Mouse (Mus musculus) intestine, embryonic 16.5 days (tissue): Measurements from ENCODE around the gene Mylk4. TPM values are rescaled to one million over a fixed set of nuclear protein-coding genes. Genes with fewer than 3 reads are reported as not detected.

Source experiments
- ATAC-seq: fragments of 200-750 bp; cut with Nextera tagmentation; 2 replicates; pipeline ENCODE4 v1.8.0; 2017; ENCODE audit warnings: moderate TSS enrichment, moderate library complexity
- H3K27ac ChIP-seq: fragments of 300-500 bp; sonication (generic); 2 replicates; pipeline ENCODE4 v1.5.1; 2014; ENCODE audit warnings: mild to moderate bottlenecking, low read length
- H3K27me3 ChIP-seq: fragments of 300-500 bp; sonication (generic); replicated peaks from 2 replicates; pipeline ENCODE4 v1.6.1; 2014; ENCODE audit warnings: low read length, control low read depth, mixed read lengths; ENCODE audit not compliant: control insufficient read depth, insufficient read depth
- H3K36me3 ChIP-seq: fragments of 300-500 bp; sonication (generic); 2 replicates; pipeline ENCODE4 v1.6.1; 2014; ENCODE audit warnings: low read length, control low read depth; ENCODE audit not compliant: control insufficient read depth, insufficient read depth
- H3K4me1 ChIP-seq: fragments of 300-500 bp; sonication (generic); 2 replicates; pipeline ENCODE4 v1.6.1; 2014; ENCODE audit warnings: low read length, control low read depth, mixed read lengths; ENCODE audit not compliant: control insufficient read depth, insufficient read depth
- H3K4me2 ChIP-seq: fragments of 300-500 bp; sonication (generic); 2 replicates; pipeline ENCODE4 v1.6.1; 2014; ENCODE audit warnings: low read depth, low read length, control low read depth
- H3K4me3 ChIP-seq: fragments of 300-500 bp; sonication (generic); 2 replicates; pipeline ENCODE4 v1.5.1; 2014; ENCODE audit warnings: mild to moderate bottlenecking, low read length
- H3K9ac ChIP-seq: fragments of 300-500 bp; sonication (generic); 2 replicates; pipeline ENCODE4 v1.6.1; 2014; ENCODE audit warnings: low read depth, low read length
- H3K9me3 ChIP-seq: fragments of 300-500 bp; sonication (generic); 2 replicates; pipeline ENCODE4 v1.6.1; 2016; ENCODE audit warnings: low read length, control low read depth; ENCODE audit not compliant: control insufficient read depth
- WGBS: fragments of 180-500 bp; shearing (Covaris S2); extraction: QIAGEN DNeasy Blood & Tissue Kit; methylation state at CpG from one replicate; pipeline ENCODE4 v1.1.7; 2014; 5-methylcytosine and 5-hydroxymethylcytosine counted together
- polyA plus RNA-seq: library from polyadenylated mRNA; unstranded; fragments of >200 nt; fragmentation: Nextera tagmentation; extraction: Ambion mirVana; gene quantifications from 2 replicates; pipeline ENCODE4 v1.2.1, GENCODE M21; 2015

The Mylk4 gene
- polyA plus RNA-seq, 1 experiment from 2014 or later, result not detected

DNA sequence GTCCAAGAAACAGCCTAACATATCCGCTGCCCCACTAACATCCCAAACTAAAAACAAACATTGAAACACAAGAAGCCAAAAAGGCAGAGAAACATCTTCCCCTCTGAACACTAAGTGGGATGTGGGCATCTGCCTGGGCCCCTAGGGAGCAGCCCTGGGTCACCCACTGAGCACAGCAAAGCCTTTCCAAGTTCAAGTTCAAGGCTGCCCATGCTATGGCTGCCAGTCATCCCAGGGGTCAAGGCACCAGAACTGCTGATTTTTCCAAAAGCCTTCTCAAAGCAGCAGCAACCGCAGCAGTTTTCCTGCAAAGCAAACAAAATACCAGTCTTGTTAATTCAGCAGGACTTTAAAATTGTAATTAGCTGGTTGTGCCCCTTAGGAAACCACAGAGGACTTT is 78.8 kb downstream of the Mylk4 start:
- H3K4me2 ChIP-seq, result no peak overlapping the region
- H3K27ac ChIP-seq, result no peak overlapping the region
- no peak overlapping the region for H3K9ac ChIP-seq
- H3K36me3 ChIP-seq, result no peaks in the 10 kb centered on the region
- 64% methylated on average over 2 of the region's 2 CpGs for WGBS
- H3K4me1 ChIP-seq, result peaks cover 5% of the 10 kb centered on the region; the same call in 1 of the 2 replicates
- H3K27me3 ChIP-seq, result no peaks in the 10 kb centered on the region
- no peaks in the 10 kb centered on the region for H3K9me3 ChIP-seq
- no peak overlapping the region for H3K4me3 ChIP-seq
- no peak for ATAC-seq

DNA sequence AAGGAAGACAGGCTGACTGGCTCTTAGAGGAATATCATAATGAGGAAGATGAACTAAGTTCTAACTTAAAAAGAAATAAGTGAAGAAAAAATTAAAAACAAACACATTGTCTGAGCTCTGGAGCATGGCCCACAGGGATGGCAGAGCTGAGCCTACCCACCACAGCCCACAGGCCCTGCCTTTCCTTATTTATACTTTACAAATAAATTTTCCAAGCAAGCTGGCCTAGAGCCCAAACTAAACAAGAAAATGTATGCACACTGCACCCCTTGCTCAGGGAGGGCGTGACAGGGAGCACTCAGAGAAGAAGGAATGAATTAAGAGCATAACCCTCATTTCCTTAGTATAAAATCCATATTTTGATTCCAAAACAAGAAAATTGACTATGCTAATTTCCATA is 82.2 kb downstream of the Mylk4 start:
- H3K9me3 ChIP-seq, result no peaks in the 10 kb centered on the region
- H3K4me3 ChIP-seq, result no peak overlapping the region
- no peaks in the 10 kb centered on the region for H3K27me3 ChIP-seq
- no peak for ATAC-seq
- H3K4me1 ChIP-seq, result peaks cover 2% of the 10 kb centered on the region; the same call in 1 of the 2 replicates
- H3K36me3 ChIP-seq, result no peaks in the 10 kb centered on the region
- H3K27ac ChIP-seq, result no peak overlapping the region
- H3K4me2 ChIP-seq, result no peak overlapping the region
- no peak overlapping the region for H3K9ac ChIP-seq
- 64% methylated on average over 1 of the region's 1 CpGs for WGBS

DNA sequence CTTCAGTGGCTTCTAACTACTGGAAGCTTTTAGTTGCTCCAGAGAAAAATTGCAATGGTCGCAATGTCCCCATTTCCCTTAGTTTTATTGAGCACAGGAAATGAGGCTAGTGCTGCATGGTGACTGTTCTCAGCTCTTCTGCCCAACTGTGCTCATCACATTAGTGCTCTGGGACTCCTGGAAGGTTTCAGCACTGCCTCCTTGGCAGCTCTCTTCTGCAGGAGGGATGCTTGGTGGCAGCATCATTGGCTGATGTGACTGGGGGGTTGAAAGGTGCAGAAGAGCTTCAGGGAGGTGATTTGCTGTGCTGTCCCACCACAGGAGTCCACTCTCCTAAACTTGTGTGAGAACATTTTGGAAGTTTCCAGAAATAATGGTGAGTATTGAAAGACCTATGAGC is 84.4 kb downstream of the Mylk4 start:
- H3K4me3 ChIP-seq, result no peak overlapping the region
- no peaks in the 10 kb centered on the region for H3K36me3 ChIP-seq
- WGBS, result 93% methylated on average over 1 of the region's 1 CpGs
- H3K4me2 ChIP-seq, result no peak overlapping the region
- no peak overlapping the region for H3K27ac ChIP-seq
- no peak overlapping the region for H3K9ac ChIP-seq
- no peak for ATAC-seq
- H3K4me1 ChIP-seq, result no peaks in the 10 kb centered on the region
- H3K9me3 ChIP-seq, result no peaks in the 10 kb centered on the region
- H3K27me3 ChIP-seq, result no peaks in the 10 kb centered on the region

DNA sequence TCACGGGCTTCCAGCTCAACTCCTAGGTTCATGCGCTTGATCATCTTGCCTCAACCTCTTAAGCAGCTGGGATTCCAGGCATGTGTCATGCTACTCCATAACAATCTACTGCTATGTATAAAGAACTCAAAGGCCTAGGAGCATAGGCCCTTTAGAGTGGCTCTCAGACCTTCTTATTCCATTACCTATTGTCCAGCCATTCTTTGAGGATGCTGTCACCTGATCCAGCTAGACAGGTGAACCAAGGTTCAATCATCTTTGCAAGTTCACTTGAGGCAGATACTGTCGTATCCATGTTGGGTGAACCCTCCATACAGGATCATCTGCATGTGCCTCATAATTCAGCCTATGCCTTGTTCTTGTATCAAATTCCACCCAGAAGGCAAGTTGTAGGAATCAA is 84.8 kb downstream of the Mylk4 start:
- no peak for ATAC-seq
- Histone ChIP-seq H3K27me3 (no peaks in the 10 kb centered on the region), H3K4me2 (no peak overlapping the region), H3K4me1 (no peaks in the 10 kb centered on the region), H3K4me3 (no peak overlapping the region), H3K9me3 (no peaks in the 10 kb centered on the region), H3K9ac (no peak overlapping the region), H3K36me3 (no peaks in the 10 kb centered on the region), H3K27ac (no peak overlapping the region)
- WGBS, result 98% methylated on average over 3 of the region's 3 CpGs

DNA sequence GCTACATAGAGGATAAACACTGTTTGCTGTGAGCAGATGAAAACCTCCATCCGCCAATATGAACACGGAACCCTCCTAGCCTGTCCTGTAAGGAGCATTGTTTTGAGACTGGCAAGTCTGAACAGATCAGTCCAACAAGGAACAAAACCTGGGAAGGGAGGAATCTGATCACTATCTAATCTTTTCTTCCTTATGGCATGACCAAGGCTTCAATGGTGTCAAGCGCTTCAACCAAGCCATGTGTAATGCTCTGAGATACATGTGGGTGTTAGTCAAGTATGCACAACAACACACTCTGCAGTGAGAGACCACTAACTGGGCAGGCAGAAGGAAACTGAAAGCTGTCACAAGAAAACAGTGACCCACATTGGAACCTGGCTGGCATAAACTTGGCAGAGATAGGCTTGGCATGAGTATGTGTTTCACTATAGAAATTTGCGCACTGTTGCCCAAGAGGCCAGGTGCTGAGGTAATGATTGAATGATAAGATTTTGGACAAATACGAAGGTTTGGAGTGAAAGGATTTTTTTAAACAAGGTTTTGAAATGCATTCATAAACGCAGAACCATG is 89.8 kb downstream of the Mylk4 start:
- Histone ChIP-seq H3K4me1 (no peaks in the 10 kb centered on the region), H3K36me3 (no peaks in the 10 kb centered on the region), H3K4me3 (no peak overlapping the region), H3K9me3 (no peaks in the 10 kb centered on the region), H3K27ac (no peak overlapping the region), H3K27me3 (no peaks in the 10 kb centered on the region), H3K9ac (no peak overlapping the region), H3K4me2 (no peak overlapping the region)
- ATAC-seq, result no peak
- 90% methylated on average over 6 of the region's 6 CpGs for WGBS

DNA sequence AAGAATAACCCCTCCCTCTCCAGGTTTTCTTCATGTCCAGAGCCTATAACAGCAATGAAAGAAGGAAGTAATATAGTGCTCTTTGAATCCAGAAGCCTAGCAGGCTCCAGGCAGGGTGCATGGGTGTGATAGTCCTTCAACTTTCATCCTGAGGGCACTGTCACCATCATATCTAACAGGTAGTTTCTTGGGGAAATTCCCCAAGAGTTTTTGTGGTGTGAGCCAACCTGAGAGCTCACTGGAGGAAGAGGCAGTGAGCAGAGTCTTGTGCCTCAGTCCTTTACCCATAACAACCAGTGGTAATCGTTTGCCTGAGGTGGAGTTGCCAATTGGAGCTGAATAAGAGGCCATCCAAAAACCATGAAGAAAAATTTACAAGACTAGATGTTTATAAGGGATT is 91.2 kb downstream of the Mylk4 start:
- Histone ChIP-seq H3K4me3 (no peak overlapping the region), H3K27ac (no peak overlapping the region), H3K4me2 (no peak overlapping the region), H3K27me3 (no peaks in the 10 kb centered on the region; the same call in 1 of the 2 replicates), H3K9me3 (no peaks in the 10 kb centered on the region), H3K9ac (no peak overlapping the region), H3K36me3 (no peaks in the 10 kb centered on the region), H3K4me1 (no peaks in the 10 kb centered on the region)
- ATAC-seq, result no peak
- 74% methylated on average over 1 of the region's 1 CpGs for WGBS

DNA sequence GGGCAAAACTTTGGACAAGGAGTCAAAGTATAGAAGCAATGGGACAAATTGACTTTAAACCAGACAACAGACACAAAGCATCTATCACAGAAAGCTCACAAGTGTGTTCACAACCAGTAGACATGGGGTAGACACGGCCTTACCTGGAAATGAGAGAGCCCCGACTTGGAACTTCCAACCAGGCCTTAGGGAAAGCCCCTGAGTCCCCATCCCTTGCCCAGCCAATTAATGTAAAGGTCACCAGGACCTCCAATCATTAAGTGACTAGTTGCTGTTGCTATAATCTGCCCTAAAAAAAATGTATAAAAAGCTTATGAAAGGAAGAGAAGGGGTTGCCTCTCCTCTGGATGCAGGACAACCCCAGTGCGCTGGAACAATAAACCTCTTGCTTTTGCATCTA is 93.5 kb downstream of the Mylk4 start:
- Histone ChIP-seq H3K27ac (no peak overlapping the region), H3K9ac (no peak overlapping the region), H3K27me3 (no peaks in the 10 kb centered on the region; the same call in 1 of the 2 replicates), H3K4me2 (no peak overlapping the region), H3K36me3 (no peaks in the 10 kb centered on the region), H3K4me1 (no peaks in the 10 kb centered on the region), H3K9me3 (no peaks in the 10 kb centered on the region), H3K4me3 (no peak overlapping the region)
- ATAC-seq, result no peak
- WGBS, result 89% methylated on average over 3 of the region's 3 CpGs

DNA sequence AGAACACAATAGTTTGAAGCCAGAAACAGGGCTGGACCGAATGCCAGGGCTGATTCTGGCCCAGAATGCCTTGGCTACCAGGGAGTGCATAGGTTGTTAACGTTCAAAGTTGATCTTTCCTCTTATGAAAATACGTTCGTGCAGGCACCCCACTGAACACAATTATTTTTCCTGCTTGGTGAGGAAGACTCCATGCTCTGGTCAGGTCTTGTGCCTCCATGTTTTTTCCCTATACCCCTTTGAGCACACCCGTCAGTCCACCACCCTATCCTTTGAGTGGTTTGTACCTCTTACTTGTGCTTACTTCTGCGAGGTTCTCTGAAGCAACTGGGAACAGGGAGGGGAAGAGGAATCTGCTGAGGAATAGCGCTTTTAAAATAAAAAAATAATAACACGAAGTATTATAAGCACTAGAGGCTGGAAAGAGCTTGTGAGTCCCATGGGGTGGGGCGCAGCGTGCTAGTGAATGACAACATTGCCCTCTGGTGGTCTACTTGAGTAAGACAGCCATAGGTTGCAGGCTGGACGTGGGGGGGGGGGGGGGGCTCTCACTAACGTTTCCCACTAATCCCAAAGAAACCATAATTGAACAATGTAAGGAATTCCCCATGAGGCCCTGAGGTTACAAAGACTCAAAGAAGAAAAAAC is 102.8 kb downstream of the Mylk4 start:
- no peak overlapping the region for H3K4me3 ChIP-seq
- H3K4me2 ChIP-seq, result no peak overlapping the region
- no peaks in the 10 kb centered on the region for H3K27me3 ChIP-seq
- H3K9me3 ChIP-seq, result no peaks in the 10 kb centered on the region
- WGBS, result 38% methylated on average over 12 of the region's 12 CpGs
- H3K9ac ChIP-seq, result no peak overlapping the region
- H3K4me1 ChIP-seq, result no peaks in the 10 kb centered on the region
- no peaks in the 10 kb centered on the region for H3K36me3 ChIP-seq
- peak; percentile 56; the same call in 1 of the 2 replicates for ATAC-seq
- H3K27ac ChIP-seq, result no peak overlapping the region

DNA sequence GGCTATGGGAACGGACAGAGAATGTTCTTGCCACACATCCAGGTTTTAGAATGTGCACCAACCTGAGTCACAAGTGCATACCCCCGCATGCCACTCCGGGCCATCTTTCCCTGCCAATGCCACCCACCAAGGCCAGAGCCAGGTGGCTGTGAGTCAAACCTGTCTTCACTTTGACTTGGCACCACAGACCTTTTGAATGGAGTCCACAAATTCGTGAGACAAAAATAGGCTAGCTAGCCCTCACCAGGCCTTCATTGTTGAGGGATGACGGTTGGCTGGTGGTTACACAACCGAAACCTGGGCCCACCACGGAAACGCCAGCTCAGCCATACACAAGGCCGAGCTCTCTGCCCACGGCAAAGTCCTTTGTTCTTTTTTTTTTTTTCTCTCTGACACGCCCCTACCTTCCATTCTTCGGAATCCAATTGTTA is 103.6 kb downstream of the Mylk4 start:
- ATAC-seq, result no peak
- Histone ChIP-seq H3K4me3 (no peak overlapping the region), H3K9ac (no peak overlapping the region), H3K36me3 (no peaks in the 10 kb centered on the region), H3K4me1 (no peaks in the 10 kb centered on the region), H3K9me3 (no peaks in the 10 kb centered on the region), H3K4me2 (no peak overlapping the region), H3K27ac (no peak overlapping the region), H3K27me3 (no peaks in the 10 kb centered on the region)
- 83% methylated on average over 12 of the region's 12 CpGs for WGBS

DNA sequence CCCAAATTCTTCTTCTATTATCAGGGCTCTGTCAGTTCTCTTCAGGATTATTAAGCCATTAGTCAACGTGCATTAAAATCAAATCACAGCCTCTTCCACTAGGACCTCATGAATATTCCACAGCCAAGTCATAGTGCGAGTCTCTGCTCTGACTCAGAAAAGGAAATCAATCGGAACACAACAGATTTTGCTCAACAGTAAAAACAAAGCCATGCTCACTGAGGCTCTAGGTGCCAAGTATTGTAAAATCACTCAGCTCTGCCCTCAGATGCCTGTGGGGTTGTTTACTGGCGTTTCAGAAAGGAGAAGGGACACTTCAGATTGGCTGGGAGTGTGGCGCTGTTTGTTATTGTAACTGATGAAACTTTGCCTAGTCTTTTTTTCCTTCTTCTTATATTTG is 104.8 kb downstream of the Mylk4 start:
- Histone ChIP-seq H3K4me3 (no peak overlapping the region), H3K27me3 (no peaks in the 10 kb centered on the region), H3K4me2 (no peak overlapping the region), H3K36me3 (no peaks in the 10 kb centered on the region), H3K9me3 (no peaks in the 10 kb centered on the region), H3K9ac (no peak overlapping the region), H3K4me1 (no peaks in the 10 kb centered on the region), H3K27ac (no peak overlapping the region)
- no peak for ATAC-seq
- 66% methylated on average over 5 of the region's 5 CpGs for WGBS
